Mouse (Mus musculus) hindbrain, embryonic 13.5 days (tissue): ENCODE measurements at regions not wholly inside any gene's neighbourhood (a gene's known extent, or its start where the extent isn't known, plus 50 kb on each side); places are given as distances from the start of the nearest gene placed in this dataset.

ENCODE experiments used
- ATAC-seq: fragments of 200-750 bp; cut with Nextera tagmentation; 2 replicates; pipeline ENCODE4 v1.8.0; 2017; ENCODE audit warnings: moderate TSS enrichment; ENCODE audit not compliant: low FRiP score
- H3K27ac ChIP-seq: fragments of 300-500 bp; sonication (generic); 2 replicates; pipeline ENCODE4 v1.5.1; 2015; ENCODE audit warnings: inconsistent platforms, mild to moderate bottlenecking, moderate library complexity
- H3K27me3 ChIP-seq: fragments of 300-500 bp; sonication (generic); 2 replicates; pipeline ENCODE4 v1.6.1; 2015; ENCODE audit warnings: mild to moderate bottlenecking, inconsistent platforms
- H3K36me3 ChIP-seq: fragments of 300-500 bp; sonication (generic); 2 replicates; pipeline ENCODE4 v1.6.1; 2015; ENCODE audit warnings: mild to moderate bottlenecking, inconsistent platforms
- H3K4me1 ChIP-seq: fragments of 300-500 bp; sonication (generic); replicated peaks from 2 replicates; pipeline ENCODE4 v1.6.1; 2015; ENCODE audit warnings: inconsistent platforms
- H3K4me2 ChIP-seq: fragments of 300-500 bp; sonication (generic); 2 replicates; pipeline ENCODE4 v1.6.1; 2015; ENCODE audit warnings: inconsistent platforms, mild to moderate bottlenecking, moderate library complexity
- H3K4me3 ChIP-seq: fragments of 300-500 bp; sonication (generic); 2 replicates; pipeline ENCODE4 v1.5.1; 2015; ENCODE audit warnings: mild to moderate bottlenecking, inconsistent platforms
- H3K9ac ChIP-seq: fragments of 300-500 bp; sonication (generic); 2 replicates; pipeline ENCODE4 v1.6.1; 2015; ENCODE audit warnings: mild to moderate bottlenecking, inconsistent platforms
- H3K9me3 ChIP-seq: fragments of 300-500 bp; sonication (generic); 2 replicates; pipeline ENCODE4 v1.6.1; 2016; ENCODE audit warnings: inconsistent platforms
- WGBS: fragments of 180-500 bp; shearing (Covaris S2); methylation state at CpG from one replicate; pipeline ENCODE4 v1.1.7; 2015; 5-methylcytosine and 5-hydroxymethylcytosine counted together

GRCm38 (mm10) chr8:27981769-27982168 lies 534.3 kb downstream of the Poteg start:
- Histone ChIP-seq H3K27me3 (no peaks in the 10 kb centered on the region), H3K9ac (no peak overlapping the region), H3K27ac (no peak overlapping the region), H3K4me2 (no peak overlapping the region), H3K4me3 (no peak overlapping the region), H3K4me1 (no peaks in the 10 kb centered on the region), H3K9me3 (no peaks in the 10 kb centered on the region), H3K36me3 (no peaks in the 10 kb centered on the region)
- 14% methylated on average over 5 of the region's 5 CpGs for WGBS
- no peak for ATAC-seq

DNA sequence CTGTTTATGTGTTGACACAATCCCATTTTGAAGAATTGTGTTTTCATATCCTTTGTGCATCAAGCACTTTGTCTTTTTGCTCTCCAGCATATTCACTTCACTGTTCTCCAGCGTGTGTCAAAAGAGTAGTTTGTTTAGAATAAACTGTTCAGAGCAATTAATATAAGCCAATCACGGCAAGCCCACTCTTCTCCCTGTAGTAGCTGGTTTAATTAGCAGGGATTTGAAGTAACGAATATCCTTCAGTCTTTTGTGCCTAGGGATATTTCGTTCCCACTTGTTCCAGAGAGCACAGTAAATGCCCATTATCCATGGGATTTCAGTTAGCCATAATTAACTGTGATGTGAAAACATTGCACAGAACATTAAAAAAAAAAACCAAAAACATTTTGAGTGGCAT lies 565.4 kb downstream of the Poteg start:
- Histone ChIP-seq H3K4me3 (no peak overlapping the region), H3K4me1 (no peaks in the 10 kb centered on the region), H3K27ac (no peak overlapping the region), H3K36me3 (no peaks in the 10 kb centered on the region), H3K27me3 (no peaks in the 10 kb centered on the region), H3K4me2 (no peak overlapping the region), H3K9ac (no peak overlapping the region), H3K9me3 (no peaks in the 10 kb centered on the region)
- ATAC-seq, result no peak
- WGBS, result 70% methylated on average over 4 of the region's 4 CpGs
